Mouse (Mus musculus) adrenal gland, postnatal 25 days (tissue): ENCODE measurements around the gene Mfsd13b. TPM values are rescaled to one million over a fixed set of nuclear protein-coding genes. Genes with fewer than 3 reads are reported as not detected.
"Not testable (repeated sequence)": the region's sequence is repeated elsewhere in the genome, so short reads cannot be mapped to it uniquely, and the experiment has no call there.

Experiments used
- DNase-seq: peaks from one replicate; pipeline ENCODE4 v3.0.0; 2021; ENCODE audit warnings: mixed read lengths
- total RNA-seq: library from RNA; stranded (reverse); gene quantifications from 2 replicates; pipeline ENCODE4 v1.2.3, GENCODE M21; 2021

Mfsd13b gene
- total RNA-seq, 1 experiment from 2014 or later: 0.55 TPM

DNA sequence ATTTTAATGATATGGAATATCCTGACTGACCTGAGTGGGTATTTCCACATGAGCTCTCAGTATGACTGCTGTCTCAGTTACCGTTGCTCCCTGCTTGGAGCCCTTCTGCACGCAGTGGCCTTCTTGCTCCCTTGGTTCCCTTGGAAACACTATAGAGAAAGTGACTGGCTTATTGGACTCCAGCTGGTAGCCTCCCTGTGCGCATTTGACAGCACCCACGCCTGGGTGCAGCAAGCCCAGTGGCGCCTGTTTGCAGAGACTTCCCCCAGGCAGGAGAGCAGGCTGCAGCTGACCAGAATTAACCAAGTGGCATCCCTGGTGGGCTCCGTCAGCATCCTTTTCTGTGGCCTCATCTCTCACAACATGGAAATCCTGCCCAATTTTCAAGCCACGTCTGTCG, 8.9 kb downstream of the Mfsd13b start:
- no peak for DNase-seq

GRCm38 (mm10) chr7:120999021-120999530, 16.8 kb downstream of the Mfsd13b start:
- DNase-seq: no peak

DNA sequence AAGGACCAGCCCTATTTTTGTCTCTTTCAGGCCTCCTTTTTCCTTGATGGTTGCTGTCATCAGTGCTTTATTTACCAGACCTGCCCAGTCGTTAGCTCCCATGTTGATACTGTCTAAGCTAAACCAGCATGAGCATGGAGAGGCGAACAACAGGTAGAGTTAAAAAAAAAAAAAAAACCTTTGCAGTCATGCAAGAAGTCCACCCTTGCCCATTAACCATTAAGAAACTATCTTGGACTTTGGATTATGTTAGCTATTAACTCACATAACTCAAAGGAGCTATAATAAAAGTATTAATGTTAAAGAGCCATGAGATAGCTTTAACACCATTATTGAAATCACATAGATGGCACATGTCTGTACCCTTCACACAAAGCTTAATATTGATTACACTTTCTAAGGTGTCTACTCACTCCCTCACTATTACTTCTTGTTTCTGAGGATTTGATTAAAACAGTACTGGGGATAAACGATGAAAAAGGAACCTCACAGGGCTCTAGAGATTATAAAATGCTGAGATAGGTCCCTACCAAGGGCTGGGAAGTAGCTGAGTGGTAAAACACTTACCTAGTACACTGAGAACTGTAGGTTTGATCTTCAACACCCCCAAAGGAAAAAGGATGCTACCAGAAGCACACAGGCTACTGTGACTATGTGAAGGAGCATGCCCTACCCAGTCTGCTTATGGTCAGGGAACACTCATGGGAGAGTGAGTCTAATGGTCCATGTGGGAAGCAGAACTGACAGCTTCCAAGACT, 17.9 kb downstream of the Mfsd13b start:
- DNase-seq: no peak

- no peak for DNase-seq
Measured at GRCm38 (mm10) chr7:121001879-121002278, 19.6 kb downstream of the Mfsd13b start.

DNA sequence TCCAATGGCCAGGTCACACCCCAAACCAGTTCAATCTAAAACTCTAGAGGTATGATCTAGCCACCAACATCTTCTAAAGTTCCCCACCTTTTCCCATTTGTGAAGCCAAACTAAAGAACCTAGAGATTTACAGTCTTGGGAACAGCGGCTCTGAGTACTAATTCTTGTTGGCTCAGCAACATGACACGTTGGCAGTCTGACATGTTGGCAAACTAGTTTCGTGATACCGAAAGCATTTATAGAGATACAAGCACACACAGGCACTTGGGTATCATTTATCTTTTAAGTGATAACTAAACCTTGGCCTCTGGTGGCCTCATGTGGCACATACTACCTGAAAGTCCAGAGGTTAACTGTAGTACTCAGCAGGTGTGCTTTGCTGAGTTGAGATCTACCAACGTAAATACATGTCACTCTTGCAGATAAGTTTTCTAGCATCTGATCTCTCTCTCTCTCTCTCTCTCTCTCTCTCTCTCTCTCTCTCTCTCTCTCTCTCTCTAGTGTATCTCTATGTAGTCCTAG, 20.2 kb downstream of the Mfsd13b start:
- DNase-seq: no peak

DNA sequence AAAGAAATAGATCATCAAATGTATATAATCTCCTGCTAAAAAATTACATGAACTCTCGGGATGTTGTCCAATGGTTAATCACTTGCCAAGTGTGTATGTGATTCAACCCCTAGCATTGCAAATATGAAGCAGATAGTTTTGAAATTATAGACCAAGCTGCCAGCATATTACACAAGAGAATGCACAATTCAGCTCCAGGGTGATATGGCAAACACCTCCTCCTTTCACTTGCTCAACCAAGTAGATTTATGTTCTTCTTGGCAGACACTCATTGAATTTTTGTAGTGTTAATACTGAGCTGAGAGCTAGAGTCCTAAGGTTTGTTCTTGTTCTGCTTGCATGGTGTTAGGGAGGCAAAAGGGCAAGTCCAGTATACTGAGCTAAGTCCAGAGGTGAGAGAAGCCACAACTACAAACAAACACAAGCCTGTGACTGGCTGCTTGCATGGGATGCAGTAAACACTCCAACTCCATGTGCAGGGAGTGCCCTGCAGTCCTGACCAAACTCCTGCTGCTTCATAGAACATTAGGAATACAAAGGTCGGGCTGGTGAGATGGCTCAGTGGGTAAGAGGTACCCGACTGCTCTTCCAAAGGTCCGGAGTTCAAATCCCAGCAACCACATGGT, 21.6 kb downstream of the Mfsd13b start:
- DNase-seq: no peak

DNA sequence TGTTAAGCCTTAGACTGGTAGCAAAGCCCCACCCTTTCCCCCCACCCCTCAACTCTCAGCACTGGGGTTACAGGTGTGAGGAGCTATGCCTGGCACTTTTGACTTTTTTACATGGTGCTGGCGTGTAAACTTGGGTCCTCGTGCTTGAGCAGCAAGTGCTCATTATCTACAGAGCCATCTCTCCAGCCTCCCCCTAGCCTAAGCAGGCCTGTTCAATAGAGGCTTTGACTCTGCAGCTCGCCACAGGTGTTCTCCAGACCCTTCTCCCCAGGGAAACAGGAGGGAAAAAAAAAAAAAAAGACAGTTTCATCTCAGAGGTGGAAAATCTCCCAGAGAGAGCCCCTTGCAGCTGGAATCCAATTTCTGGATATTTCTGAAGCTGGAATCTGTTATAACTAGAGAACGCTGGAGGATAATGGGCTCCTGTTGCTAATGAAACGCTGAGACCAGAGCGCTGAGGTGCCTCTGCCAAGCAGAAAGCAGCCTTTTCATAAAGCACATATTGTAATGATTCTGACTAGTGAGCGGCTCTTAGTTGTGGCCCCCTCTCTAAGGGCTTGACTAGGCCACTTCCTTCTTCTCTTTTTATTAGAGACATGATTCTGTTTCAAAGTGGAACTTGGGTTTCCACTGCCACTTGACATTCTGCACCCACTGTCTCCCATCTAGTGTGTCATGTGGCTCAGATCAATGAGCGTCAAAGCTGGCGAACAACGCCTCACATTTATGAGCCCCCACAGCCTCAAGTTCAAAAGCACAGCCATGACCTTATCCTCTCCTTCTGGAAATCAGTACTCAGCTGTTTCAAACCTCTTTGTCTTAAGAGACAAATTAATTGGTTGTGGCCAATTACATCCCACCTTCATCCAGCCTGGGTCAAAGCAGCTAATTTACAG, 29.7 kb downstream of the Mfsd13b start:
- DNase-seq: no peak

GRCm38 (mm10) chr7:121014486-121014885, 32.2 kb downstream of the Mfsd13b start:
- no peak for DNase-seq

DNA sequence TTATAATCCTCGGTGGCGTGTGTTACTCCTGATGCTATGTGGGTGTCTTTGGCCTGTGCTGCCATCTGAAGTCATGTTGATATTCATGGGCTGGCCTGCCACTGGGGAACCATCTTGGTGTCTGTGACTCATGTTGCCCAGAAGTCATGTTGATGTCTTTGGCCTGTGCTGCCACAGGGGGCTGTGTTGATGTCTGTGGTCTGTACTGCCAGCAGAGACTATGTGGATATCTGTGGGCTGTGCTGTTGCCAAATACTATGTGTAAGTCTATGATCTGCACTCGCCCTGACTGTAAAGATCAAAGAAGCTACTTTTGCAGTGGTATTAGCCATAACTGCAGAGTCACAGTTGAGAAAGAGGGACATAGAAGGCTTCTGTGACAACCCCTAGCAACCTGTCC, 36.5 kb downstream of the Mfsd13b start:
- DNase-seq: no peak

DNA sequence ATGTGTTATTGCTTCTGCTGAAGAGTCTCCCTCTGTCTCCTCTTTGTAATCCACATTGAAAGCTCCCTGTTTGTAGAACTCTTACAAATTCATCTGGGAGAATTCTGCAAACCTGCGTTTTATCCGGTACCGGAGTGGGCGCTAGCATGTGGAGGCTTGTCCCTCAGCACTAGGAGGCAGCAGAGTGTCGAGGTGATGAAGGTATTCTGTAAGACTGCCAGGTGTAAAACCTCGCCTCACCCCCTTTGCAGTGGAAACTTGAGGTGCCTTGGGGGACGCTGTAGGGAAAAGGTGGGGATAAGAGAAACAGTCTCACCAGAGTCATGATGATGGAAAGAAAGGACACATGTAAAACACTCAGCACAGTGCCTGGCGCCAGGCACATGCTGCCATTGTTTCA, 38.0 kb downstream of the Mfsd13b start:
- DNase-seq: no peak

DNA sequence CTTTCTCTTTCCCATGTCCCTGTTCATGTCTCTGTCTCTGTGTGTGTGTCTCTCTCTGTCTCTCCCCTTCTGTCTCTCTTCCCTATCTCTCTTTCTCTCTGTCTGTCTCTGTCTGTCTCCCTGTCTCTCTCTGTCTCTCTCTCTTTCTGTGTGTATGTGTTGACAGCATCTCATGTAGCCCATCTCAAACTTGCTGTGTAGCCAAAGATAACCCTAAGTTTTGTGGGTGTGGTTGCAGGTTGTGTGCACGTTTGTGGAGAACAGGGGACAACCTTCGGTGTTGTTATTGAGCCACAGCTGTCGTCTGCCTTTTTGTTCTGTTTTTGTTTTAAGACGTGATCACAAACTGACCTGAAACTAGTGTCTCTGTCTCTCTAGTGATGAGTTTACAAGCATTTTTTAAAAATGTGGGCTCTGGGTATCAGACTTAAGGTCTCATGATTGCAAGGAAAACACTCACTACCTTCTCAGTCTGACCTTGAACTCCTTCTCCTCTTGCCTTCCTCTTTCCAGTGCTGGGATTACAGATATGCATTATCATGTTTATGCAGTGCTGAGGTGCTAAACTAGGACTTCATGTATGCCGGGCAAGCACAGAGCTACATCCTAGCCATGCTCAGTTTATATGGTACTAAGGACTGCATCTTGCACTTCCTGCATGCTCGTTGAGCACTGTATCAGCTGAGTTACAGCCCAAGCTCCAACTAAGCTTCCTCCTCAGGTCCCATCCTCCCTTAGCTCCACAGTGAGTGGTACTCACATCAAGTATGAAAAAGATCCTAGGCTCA, 43.1 kb downstream of the Mfsd13b start:
- DNase-seq: no peak

GRCm38 (mm10) chr7:121026300-121026699, 44.0 kb downstream of the Mfsd13b start:
- no peak for DNase-seq

DNA sequence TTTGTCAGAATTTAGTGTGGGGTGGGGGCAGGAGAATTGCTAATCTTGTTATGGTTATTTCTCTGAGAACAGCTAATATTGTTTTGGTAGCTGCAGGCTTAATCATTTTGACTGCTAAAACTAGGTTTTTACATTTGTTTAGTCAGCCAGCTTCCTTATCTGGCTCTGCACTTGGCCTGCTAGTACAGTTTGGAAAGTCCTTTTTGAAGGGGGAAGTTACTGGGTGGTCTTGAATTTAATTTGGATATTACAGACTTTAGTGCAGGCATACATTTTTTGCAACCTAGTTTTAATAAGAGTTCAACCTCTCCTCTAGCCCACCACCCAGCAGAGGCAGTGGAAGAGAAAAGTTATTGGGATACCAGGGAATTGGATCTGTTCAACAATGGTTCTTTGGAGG, 47.6 kb downstream of the Mfsd13b start:
- DNase-seq: not testable (repeated sequence)

DNA sequence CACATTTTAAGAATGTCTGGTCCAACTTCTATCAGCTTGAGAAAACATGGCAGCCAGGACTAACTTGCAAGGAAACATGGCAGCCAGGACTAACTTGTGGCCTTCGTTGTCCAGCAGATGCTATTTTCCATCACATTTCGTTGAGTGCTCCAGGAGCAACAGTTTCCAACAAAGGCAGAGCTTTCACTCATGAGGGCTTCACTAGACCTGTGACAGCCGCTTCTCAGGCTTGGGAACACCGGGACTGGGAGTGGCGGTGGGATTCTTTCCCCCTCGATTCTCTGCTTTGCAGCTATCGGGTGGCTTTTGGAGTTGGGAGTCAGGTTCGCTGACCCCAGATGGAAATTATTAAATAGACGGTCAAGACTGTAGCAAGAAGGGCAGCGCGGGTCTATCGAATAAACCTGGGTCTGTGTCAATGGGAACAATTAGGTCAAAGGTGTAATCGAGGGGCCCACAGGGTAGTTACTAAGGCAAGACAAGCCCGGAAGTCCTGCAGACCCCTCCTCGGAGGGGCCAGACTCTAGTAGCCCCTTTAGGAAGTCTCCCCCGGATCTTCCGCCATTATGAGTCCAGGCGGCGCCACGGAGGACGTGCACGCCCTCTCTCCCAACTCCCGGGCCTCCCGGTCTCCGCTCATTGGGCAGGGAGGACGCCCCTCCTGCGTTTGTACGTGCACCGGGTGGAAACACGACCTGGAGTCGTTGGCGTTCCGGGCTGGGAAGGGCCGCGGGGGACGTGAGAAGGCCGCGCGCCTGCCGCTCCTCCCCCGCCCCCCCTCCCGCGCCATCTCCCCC, 51.7 kb downstream of the Mfsd13b start, which contains the start of gene Mettl9:
TSS of gene Mettl9 (plus strand) at position 590 of the 797 bp plus-strand sequence.
- peak; percentile 96 for DNase-seq

DNA sequence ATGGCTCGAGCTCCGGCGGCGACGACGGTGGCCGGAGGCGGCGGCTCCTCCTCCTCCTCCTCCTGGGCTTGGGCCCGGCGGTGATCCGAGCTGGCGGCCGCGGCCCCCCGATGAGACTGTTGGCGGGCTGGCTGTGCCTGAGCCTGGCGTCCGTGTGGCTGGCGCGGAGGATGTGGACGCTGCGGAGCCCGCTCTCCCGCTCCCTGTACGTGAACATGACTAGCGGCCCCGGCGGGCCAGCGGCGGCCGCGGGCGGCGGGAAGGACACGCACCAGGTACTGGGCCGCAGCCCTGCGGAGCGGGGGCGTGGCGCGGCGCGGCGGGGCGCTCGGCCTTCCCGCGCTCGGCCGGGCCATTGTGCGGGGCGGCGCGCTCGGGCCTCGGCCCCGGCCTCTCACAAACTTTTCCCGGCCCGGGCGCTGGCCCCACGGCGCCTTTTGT, 52.4 kb downstream of the Mfsd13b start:
- DNase-seq: peak; percentile 59

DNA sequence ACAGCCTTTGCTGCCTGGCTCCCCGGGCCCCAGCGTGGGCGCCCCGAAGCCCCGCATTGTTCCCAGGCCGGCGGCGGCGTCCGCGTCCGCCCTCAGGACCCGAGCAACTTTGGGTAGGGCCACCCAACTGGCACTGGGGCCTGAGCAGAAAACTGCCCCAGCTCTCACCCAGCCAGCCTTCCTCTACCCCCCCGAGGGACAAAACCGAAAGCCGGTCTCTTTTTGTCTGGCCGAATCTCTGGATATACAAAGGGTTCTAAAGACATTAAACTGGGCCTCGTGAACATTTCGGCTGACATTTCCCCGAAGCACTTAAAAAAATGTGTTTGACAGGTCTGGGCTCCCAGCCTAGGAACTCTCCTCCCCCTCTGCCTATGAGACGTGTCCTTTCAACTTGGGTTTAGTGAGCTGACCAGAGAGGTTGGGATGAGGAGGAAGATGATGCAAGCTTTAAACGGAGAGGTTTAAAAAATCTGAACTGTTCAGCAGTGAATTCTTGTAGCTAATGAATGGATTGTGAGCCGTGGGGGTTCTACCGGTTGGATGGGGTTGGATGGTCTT, 52.9 kb downstream of the Mfsd13b start:
- DNase-seq: peak; percentile 44

GRCm38 (mm10) chr7:121040595-121040994, 58.3 kb downstream of the Mfsd13b start:
- DNase-seq: no peak

GRCm38 (mm10) chr7:121041989-121042388, 59.7 kb downstream of the Mfsd13b start:
- DNase-seq: no peak

DNA sequence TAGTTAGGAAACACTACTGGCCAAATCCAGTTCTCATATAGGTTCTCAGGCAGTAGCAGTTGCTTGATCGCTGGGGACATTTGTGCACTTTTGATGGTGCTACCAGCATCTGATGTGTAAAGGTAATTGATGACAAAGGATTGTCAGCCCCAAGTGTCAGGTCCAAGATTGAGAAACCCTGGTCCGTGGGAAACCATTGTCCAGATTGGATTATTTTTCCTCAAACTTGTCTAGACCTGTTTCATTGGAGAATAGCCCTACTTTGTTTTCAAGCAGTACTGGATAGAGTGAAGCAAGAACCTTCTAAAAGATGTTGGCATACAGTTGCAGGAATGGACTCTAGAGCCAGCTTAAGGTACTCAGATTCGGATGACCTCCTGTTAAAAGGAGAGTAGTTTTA, 60.7 kb downstream of the Mfsd13b start:
- no peak for DNase-seq

DNA sequence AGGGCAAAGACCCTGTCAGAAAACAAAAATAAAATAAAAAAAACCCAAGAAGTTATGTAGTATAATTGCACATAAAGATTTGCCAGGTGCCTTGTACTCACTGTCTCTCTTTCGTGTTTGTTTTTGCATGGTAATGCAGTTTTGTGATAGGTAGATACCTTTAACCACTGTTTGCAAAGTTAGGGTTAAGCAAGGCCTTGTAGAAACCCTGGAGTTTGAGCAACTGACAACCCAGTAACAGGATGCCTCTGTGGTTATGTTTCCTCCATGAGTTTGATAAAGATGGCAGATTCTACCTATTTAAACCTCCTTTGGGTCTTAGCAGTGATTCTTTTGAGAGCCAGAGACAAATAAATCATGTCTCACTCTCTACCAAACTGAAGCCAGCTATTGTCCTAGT, 61.2 kb downstream of the Mfsd13b start:
- no peak for DNase-seq
